Mouse (Mus musculus): Measurements from ENCODE around the gene Bloc1s5. TPM values are rescaled to one million over a fixed set of nuclear protein-coding genes. Genes with fewer than 3 reads are reported as not detected.

Gene Bloc1s5
- total and polyA plus RNA-seq, 3 experiments: 5.6 to 12.7 (median 9.3) TPM

GRCm38 (mm10) chr13:38600811-38601210 lies 34.1 kb downstream of the Bloc1s5 start:
- dilution Hi-C loops (cut with MboI; ENCODE audit: extremely low pct_ligation_motif_present, extremely low pct_unique_long_range_greater_than_20kb, low sequenced_read_pairs): no loop called here
- peaks cover 6 to 27% of the 10 kb centered on the region in 2 experiments for H3K36me3 ChIP-seq (replicated peaks in 1 of 2; ENCODE audit: control insufficient read depth in 1 of 2, insufficient read depth in 1 of 2, low read length in 1 of 2)
- no peak overlapping the region for H3K9ac ChIP-seq (ENCODE audit: insufficient read depth, low read depth)
- no peaks in the 10 kb centered on the region for H3K79me2 ChIP-seq (replicated peaks; ENCODE audit: control insufficient read depth, extremely low read depth, insufficient read depth, poor library complexity, severe bottlenecking)
- no peak overlapping the region for H3K27ac ChIP-seq (ENCODE audit: insufficient read depth, low read depth)
- H3K9me3 ChIP-seq (replicated peaks; ENCODE audit: low read length): no peaks in the 10 kb centered on the region
- H3K4me2 ChIP-seq (ENCODE audit: insufficient read depth, low read depth, poor library complexity, severe bottlenecking): no peak overlapping the region
- TF ChIP-seq JUN (IDR thresholded peaks at IDR 0.05; ENCODE audit: insufficient read depth, low read depth, low read length) (no peak), BHLHE40 (IDR thresholded peaks at IDR 0.05; ENCODE audit: low read depth, low read length) (no peak), EP300 (IDR thresholded peaks at IDR 0.05; ENCODE audit: low read length) (no peak), SIN3A (IDR thresholded peaks at IDR 0.05; ENCODE audit: low read length) (no peak)
- no peak for DNase-seq (ENCODE audit: extremely low read depth)
- H3K4me3 ChIP-seq (replicated peaks in 1 of 3; ENCODE audit: low read depth in 2 of 3, low read length in 2 of 3, poor library complexity in 1 of 3): no peak overlapping the region
- in situ Hi-C loops (cut with MboI; ENCODE audit: low pct_ligation_motif_present, low pct_unique_long_range_greater_than_20kb, low sequenced_read_pairs): no loop called here
- no peaks in the 10 kb centered on the region; a peak in 1 of 4 replicates for H3K4me1 ChIP-seq (ENCODE audit: control insufficient read depth in 1 of 2, insufficient read depth in 2 of 2)
- H3K27me3 ChIP-seq (replicated peaks): no peaks in the 10 kb centered on the region

GRCm38 (mm10) chr13:38597076-38597475 lies 37.8 kb downstream of the Bloc1s5 start:
- no peak overlapping the region for H3K4me2 ChIP-seq (ENCODE audit: insufficient read depth, low read depth, poor library complexity, severe bottlenecking)
- no peak overlapping the region for H3K9ac ChIP-seq (ENCODE audit: insufficient read depth, low read depth)
- no peaks in the 10 kb centered on the region for H3K27me3 ChIP-seq (replicated peaks)
- peak; percentile 18 for DNase-seq (ENCODE audit: extremely low read depth)
- dilution Hi-C loops (cut with MboI; ENCODE audit: extremely low pct_ligation_motif_present, extremely low pct_unique_long_range_greater_than_20kb, low sequenced_read_pairs): no loop called here
- H3K4me3 ChIP-seq (replicated peaks in 1 of 3; ENCODE audit: low read depth in 2 of 3, low read length in 2 of 3, poor library complexity in 1 of 3): no peak overlapping the region
- TF ChIP-seq ZNF384 (IDR thresholded peaks at IDR 0.05; ENCODE audit: low read depth, low read length): no peak
- TF ChIP-seq NELFE (IDR thresholded peaks at IDR 0.05; ENCODE audit: low read depth, low read length): no peak
- TF ChIP-seq ZC3H11A (IDR thresholded peaks at IDR 0.05; ENCODE audit: low read depth, low read length): no peak
- no peak for TF ChIP-seq PAX5 (IDR thresholded peaks at IDR 0.05; ENCODE audit: low read length)
- TF ChIP-seq SMC3 (IDR thresholded peaks at IDR 0.05; ENCODE audit: low read depth, low read length): peak; percentile 19; the same call in 1 of the 2 replicates
- peak; percentile 68 for TF ChIP-seq RAD21 (IDR thresholded peaks at IDR 0.05; ENCODE audit: low read depth, low read length)
- no peak for TF ChIP-seq MAZ (IDR thresholded peaks at IDR 0.05; ENCODE audit: low read depth, low read length)
- TF ChIP-seq IRF4 (IDR thresholded peaks at IDR 0.05; ENCODE audit: low read depth, low read length): no peak
- no peak for TF ChIP-seq KAT2A (IDR thresholded peaks at IDR 0.05; ENCODE audit: insufficient replicate concordance, low read length)
- no peak for TF ChIP-seq UBTF (IDR thresholded peaks at IDR 0.05; ENCODE audit: low read depth, low read length)
- peak in 1 of 2 experiments; percentile 58; a peak in 2 of 4 replicates for TF ChIP-seq CTCF (conservative IDR thresholded peaks at IDR 0.05 in 1 of 2, IDR thresholded peaks at IDR 0.05 in 1 of 2; ENCODE audit: low read depth in 2 of 2, low read length in 2 of 2)
- TF ChIP-seq CHD2 (IDR thresholded peaks at IDR 0.05; ENCODE audit: low read length): no peak
- no peak for TF ChIP-seq MEF2A (IDR thresholded peaks at IDR 0.05; ENCODE audit: borderline replicate concordance, low read depth, low read length)
- in situ Hi-C loops (cut with MboI; ENCODE audit: low pct_ligation_motif_present, low pct_unique_long_range_greater_than_20kb, low sequenced_read_pairs): loop anchor here (25.0 kb wide), 3 partner anchors 260 to 535 kb away; partner anchors contain the start of genes Bmp6 and Snrnp48
- no peak overlapping the region for H3K27ac ChIP-seq (ENCODE audit: insufficient read depth, low read depth)
- no peaks in the 10 kb centered on the region for H3K9me3 ChIP-seq (replicated peaks; ENCODE audit: low read length)
- H3K36me3 ChIP-seq (replicated peaks in 1 of 2; ENCODE audit: control insufficient read depth in 1 of 2, insufficient read depth in 1 of 2, low read length in 1 of 2): peaks cover 1 to 9% of the 10 kb centered on the region in 2 experiments
- H3K4me1 ChIP-seq (ENCODE audit: control insufficient read depth in 1 of 2, insufficient read depth in 2 of 2): peaks cover 0 to 7% of the 10 kb centered on the region in 2 experiments; a peak in 2 of 4 replicates
- no peaks in the 10 kb centered on the region for H3K79me2 ChIP-seq (replicated peaks; ENCODE audit: control insufficient read depth, extremely low read depth, insufficient read depth, poor library complexity, severe bottlenecking)

Measured in CH12.LX (cell line).